Mouse (Mus musculus): ENCODE data around the gene Arhgap23. TPM values are rescaled to one million over a fixed set of nuclear protein-coding genes. Genes with fewer than 3 reads are reported as not detected.

Arhgap23 gene
- polyA plus RNA-seq, 1 experiment from 2014 or later = 7.9 TPM

GRCm38 (mm10) chr11:97521741-97522474 is 106.6 kb downstream of the Arhgap23 start:
- WGBS = 80% methylated on average over 29 of the region's 29 CpGs
- Histone ChIP-seq H3K4me1 (ENCODE audit: insufficient read depth) (peaks cover 6% of the 10 kb centered on the region), H3K9ac (no peak overlapping the region), H3K27me3 (ENCODE audit: insufficient read depth, low read length) (no peaks in the 10 kb centered on the region), H3K4me3 (ENCODE audit: low read depth, low read length) (no peak overlapping the region), H3K4me2 (no peak overlapping the region), H3K27ac (ENCODE audit: low read depth) (no peak overlapping the region), H3K36me3 (ENCODE audit: insufficient read depth) (no peaks in the 10 kb centered on the region), H3K9me3 (ENCODE audit: low read depth, low read length) (no peaks in the 10 kb centered on the region)
- TF ChIP-seq CTCF (IDR thresholded peaks at IDR 0.05; ENCODE audit: low read depth) = no peak
- ATAC-seq (ENCODE audit: insufficient read depth) (no peak), DNase-seq (no peak)

GRCm38 (mm10) chr11:97523107-97523506 is 107.8 kb downstream of the Arhgap23 start:
- H3K9me3 ChIP-seq (ENCODE audit: low read depth, low read length) = no peaks in the 10 kb centered on the region
- 76% methylated on average over 14 of the region's 14 CpGs for WGBS
- H3K27ac ChIP-seq (ENCODE audit: low read depth) = no peak overlapping the region
- no peak overlapping the region for H3K9ac ChIP-seq
- ATAC-seq (ENCODE audit: insufficient read depth) (no peak), DNase-seq (no peak)
- no peaks in the 10 kb centered on the region for H3K27me3 ChIP-seq (ENCODE audit: insufficient read depth, low read length)
- no peaks in the 10 kb centered on the region for H3K36me3 ChIP-seq (ENCODE audit: insufficient read depth)
- TF ChIP-seq CTCF (IDR thresholded peaks at IDR 0.05; ENCODE audit: low read depth) = no peak
- peaks cover 6% of the 10 kb centered on the region for H3K4me1 ChIP-seq (ENCODE audit: insufficient read depth)
- no peak overlapping the region for H3K4me3 ChIP-seq (ENCODE audit: low read depth, low read length)
- H3K4me2 ChIP-seq = no peak overlapping the region

- Histone ChIP-seq H3K4me1 (ENCODE audit: insufficient read depth) (peaks cover 6% of the 10 kb centered on the region), H3K27me3 (ENCODE audit: insufficient read depth, low read length) (no peaks in the 10 kb centered on the region), H3K4me2 (no peak overlapping the region), H3K9me3 (ENCODE audit: low read depth, low read length) (no peaks in the 10 kb centered on the region), H3K4me3 (ENCODE audit: low read depth, low read length) (no peak overlapping the region), H3K9ac (no peak overlapping the region), H3K36me3 (ENCODE audit: insufficient read depth) (no peaks in the 10 kb centered on the region), H3K27ac (ENCODE audit: low read depth) (peak overlapping the region; percentile 12; the same call in 1 of the 2 replicates)
- DNase-seq = peak; percentile 39
- peak; percentile 39; the same call in 1 of the 2 replicates for ATAC-seq (ENCODE audit: insufficient read depth)
- TF ChIP-seq CTCF (IDR thresholded peaks at IDR 0.05; ENCODE audit: low read depth) = no peak
- 8% methylated on average over 1 of the region's 1 CpGs for WGBS
Measured at GRCm38 (mm10) chr11:97523827-97524261, 108.5 kb downstream of the Arhgap23 start.

- no peak overlapping the region for H3K4me3 ChIP-seq (ENCODE audit: low read depth, low read length)
- H3K27me3 ChIP-seq (ENCODE audit: insufficient read depth, low read length) = no peaks in the 10 kb centered on the region
- no peak overlapping the region for H3K9ac ChIP-seq
- no peaks in the 10 kb centered on the region for H3K9me3 ChIP-seq (ENCODE audit: low read depth, low read length)
- H3K4me1 ChIP-seq (ENCODE audit: insufficient read depth) = peaks cover 6% of the 10 kb centered on the region
- no peaks in the 10 kb centered on the region for H3K36me3 ChIP-seq (ENCODE audit: insufficient read depth)
- peak overlapping the region; percentile 12; the same call in 1 of the 2 replicates for H3K27ac ChIP-seq (ENCODE audit: low read depth)
- 26% methylated on average over 9 of the region's 9 CpGs for WGBS
- no peak for TF ChIP-seq CTCF (IDR thresholded peaks at IDR 0.05; ENCODE audit: low read depth)
- ATAC-seq (ENCODE audit: insufficient read depth) (no peak), DNase-seq (no peak)
- H3K4me2 ChIP-seq = no peak overlapping the region
Measured at GRCm38 (mm10) chr11:97524306-97524705, 109.0 kb downstream of the Arhgap23 start.

GRCm38 (mm10) chr11:97525313-97525712 is 110.0 kb downstream of the Arhgap23 start:
- ATAC-seq (ENCODE audit: insufficient read depth) (no peak), DNase-seq (no peak)
- Histone ChIP-seq H3K27ac (ENCODE audit: low read depth) (no peak overlapping the region), H3K4me3 (ENCODE audit: low read depth, low read length) (no peak overlapping the region), H3K27me3 (ENCODE audit: insufficient read depth, low read length) (no peaks in the 10 kb centered on the region), H3K9me3 (ENCODE audit: low read depth, low read length) (no peaks in the 10 kb centered on the region), H3K9ac (no peak overlapping the region), H3K36me3 (ENCODE audit: insufficient read depth) (no peaks in the 10 kb centered on the region), H3K4me1 (ENCODE audit: insufficient read depth) (peaks cover 6% of the 10 kb centered on the region), H3K4me2 (no peak overlapping the region)
- 71% methylated on average over 6 of the region's 6 CpGs for WGBS
- TF ChIP-seq CTCF (IDR thresholded peaks at IDR 0.05; ENCODE audit: low read depth) = no peak

GRCm38 (mm10) chr11:97528282-97528808 is 113.0 kb downstream of the Arhgap23 start:
- TF ChIP-seq CTCF (IDR thresholded peaks at IDR 0.05; ENCODE audit: low read depth) = no peak
- Histone ChIP-seq H3K4me1 (ENCODE audit: insufficient read depth) (peaks cover 10% of the 10 kb centered on the region), H3K36me3 (ENCODE audit: insufficient read depth) (no peaks in the 10 kb centered on the region), H3K9me3 (ENCODE audit: low read depth, low read length) (no peaks in the 10 kb centered on the region), H3K4me3 (ENCODE audit: low read depth, low read length) (no peak overlapping the region), H3K9ac (no peak overlapping the region), H3K4me2 (no peak overlapping the region), H3K27me3 (ENCODE audit: insufficient read depth, low read length) (peaks cover 16% of the 10 kb centered on the region), H3K27ac (ENCODE audit: low read depth) (no peak overlapping the region)
- ATAC-seq (ENCODE audit: insufficient read depth) (no peak), DNase-seq (no peak)
- WGBS = 69% methylated on average over 18 of the region's 18 CpGs

GRCm38 (mm10) chr11:97530069-97530468 is 114.7 kb downstream of the Arhgap23 start:
- H3K4me3 ChIP-seq (ENCODE audit: low read depth, low read length) = no peak overlapping the region
- H3K9me3 ChIP-seq (ENCODE audit: low read depth, low read length) = no peaks in the 10 kb centered on the region
- peaks cover 4% of the 10 kb centered on the region; the same call in 1 of the 2 replicates for H3K4me1 ChIP-seq (ENCODE audit: insufficient read depth)
- no peaks in the 10 kb centered on the region for H3K36me3 ChIP-seq (ENCODE audit: insufficient read depth)
- no peak overlapping the region for H3K9ac ChIP-seq
- TF ChIP-seq CTCF (IDR thresholded peaks at IDR 0.05; ENCODE audit: low read depth) = no peak
- ATAC-seq (ENCODE audit: insufficient read depth) (no peak), DNase-seq (no peak)
- H3K27ac ChIP-seq (ENCODE audit: low read depth) = no peak overlapping the region
- H3K4me2 ChIP-seq = no peak overlapping the region
- WGBS = 90% methylated on average over 6 of the region's 6 CpGs
- peaks cover 33% of the 10 kb centered on the region for H3K27me3 ChIP-seq (ENCODE audit: insufficient read depth, low read length)

Measured in lung, embryonic 14.5 days (tissue).